Mouse (Mus musculus) cortical plate, adult 2 months (tissue): ENCODE data around the gene Pcca.
"Not testable (repeated sequence)": the region's sequence is repeated elsewhere in the genome, so short reads cannot be mapped to it uniquely, and the experiment has no call there.

ENCODE experiments used
- CTCF ChIP-seq: fragments of 200-500 bp; IDR thresholded peaks from 2 replicates; pipeline ENCODE4 v1.5.1; 2011; ENCODE audit warnings: mild to moderate bottlenecking, control low read depth, low read length; ENCODE audit not compliant: insufficient read depth; ENCODE audit errors: extremely low read depth
- POLR2A ChIP-seq: fragments of 200-500 bp; IDR thresholded peaks from 2 replicates; pipeline ENCODE4 v1.6.1; 2011; ENCODE audit warnings: mild to moderate bottlenecking, low read length, control low read depth; ENCODE audit not compliant: insufficient read depth; ENCODE audit errors: extremely low read depth

- TF ChIP-seq POLR2A, CTCF: not testable (repeated sequence)
Measured at GRCm38 (mm10) chr14:122560893-122561452, 26.8 kb downstream of the Pcca start.
